Mouse (Mus musculus) neural tube, embryonic 11.5 days (tissue): ENCODE data around the gene B4gat1. TPM values are rescaled to one million over a fixed set of nuclear protein-coding genes. Genes with fewer than 3 reads are reported as not detected.
"Not testable (repeated sequence)": the region's sequence is repeated elsewhere in the genome, so short reads cannot be mapped to it uniquely, and the experiment has no call there.

Experiments used
- ATAC-seq: fragments of 200-750 bp; cut with Nextera tagmentation; 2 replicates; pipeline ENCODE4 v1.8.0; 2017; ENCODE audit warnings: moderate number of reproducible peaks, mild to moderate bottlenecking, moderate TSS enrichment, moderate library complexity; ENCODE audit not compliant: insufficient read depth, low FRiP score, low TSS enrichment
- DNase-seq: peaks from one replicate; pipeline ENCODE4 v3.0.0-alpha.2; 2015; ENCODE audit warnings: low spot score
- H3K27ac ChIP-seq: fragments of 300-500 bp; sonication (generic); 2 replicates; pipeline ENCODE4 v1.5.1; 2014; ENCODE audit warnings: low read depth, mild to moderate bottlenecking, low read length
- H3K27me3 ChIP-seq: fragments of 300-500 bp; sonication (generic); 2 replicates; pipeline ENCODE4 v1.6.1; 2014; ENCODE audit warnings: mild to moderate bottlenecking, low read length, mixed read lengths; ENCODE audit not compliant: control insufficient read depth, insufficient read depth
- H3K36me3 ChIP-seq: fragments of 300-500 bp; sonication (generic); 2 replicates; pipeline ENCODE4 v1.6.1; 2014; ENCODE audit warnings: mild to moderate bottlenecking, low read length, moderate library complexity, mixed read lengths; ENCODE audit not compliant: control insufficient read depth, insufficient read depth
- H3K4me1 ChIP-seq: fragments of 300-500 bp; sonication (generic); 2 replicates; pipeline ENCODE4 v1.6.1; 2014; ENCODE audit warnings: low read length, mixed read lengths; ENCODE audit not compliant: control insufficient read depth, insufficient read depth
- H3K4me2 ChIP-seq: fragments of 300-500 bp; sonication (generic); 2 replicates; pipeline ENCODE4 v1.6.1; 2014; ENCODE audit warnings: low read depth, mild to moderate bottlenecking, moderate library complexity
- H3K4me3 ChIP-seq: fragments of 300-500 bp; sonication (generic); 2 replicates; pipeline ENCODE4 v1.5.1; 2014; ENCODE audit warnings: low read depth, low read length
- H3K9ac ChIP-seq: fragments of 300-500 bp; sonication (generic); 2 replicates; pipeline ENCODE4 v1.6.1; 2014; ENCODE audit warnings: mild to moderate bottlenecking, low read length
- H3K9me3 ChIP-seq: fragments of 300-500 bp; sonication (generic); 2 replicates; pipeline ENCODE4 v1.6.1; 2016; ENCODE audit warnings: low read length; ENCODE audit not compliant: control insufficient read depth
- WGBS: fragments of 180-500 bp; shearing (Covaris S2); extraction: QIAGEN DNeasy Blood & Tissue Kit; methylation state at CpG from one replicate; pipeline ENCODE4 v1.1.7; 2014; 5-methylcytosine and 5-hydroxymethylcytosine counted together
- polyA plus RNA-seq: library from polyadenylated mRNA; unstranded; fragments of >200 nt; fragmentation: Nextera tagmentation; extraction: Ambion mirVana; gene quantifications from 2 replicates; pipeline ENCODE4 v1.2.1, GENCODE M21; 2014

Gene B4gat1
- polyA plus RNA-seq, 1 experiment from 2014 or later: 39.8 TPM

DNA sequence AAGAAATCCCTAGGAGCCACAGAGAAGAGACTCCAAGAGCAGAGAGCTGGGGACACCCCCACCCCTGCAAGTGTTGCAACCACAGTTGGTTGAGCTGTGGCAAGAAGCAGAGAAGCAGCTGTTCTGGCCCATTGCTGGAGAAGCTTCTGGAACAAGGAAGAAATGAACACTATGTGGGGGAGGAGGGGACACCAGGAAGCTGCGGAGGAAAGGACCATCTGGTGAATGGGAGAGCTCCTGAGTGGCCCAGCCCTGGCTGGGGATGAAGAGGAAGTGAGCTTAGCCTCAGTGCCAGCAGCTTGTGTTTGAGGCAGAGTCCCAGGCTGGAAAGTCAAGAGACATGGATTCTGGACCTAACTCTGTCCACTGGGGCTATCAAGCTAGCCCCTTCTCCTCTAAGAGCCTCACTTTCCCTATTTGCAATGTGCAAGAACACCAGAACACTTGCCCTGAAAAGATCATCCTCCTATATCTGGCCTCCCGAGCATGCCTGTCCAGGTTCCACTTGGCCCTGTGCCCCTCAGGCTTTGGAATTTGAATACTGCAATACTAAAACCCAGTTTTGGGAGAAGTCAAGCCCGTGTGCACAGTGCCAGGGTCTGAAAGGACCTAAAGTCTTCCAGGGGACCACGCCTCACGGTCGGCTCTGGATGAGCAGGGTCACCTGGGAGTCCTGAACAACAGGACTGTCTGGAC is 39.0 kb upstream of the B4gat1 start:
- H3K4me2 ChIP-seq: no peak overlapping the region
- WGBS: 77% methylated on average over 6 of the region's 6 CpGs
- ATAC-seq (no peak), DNase-seq (no peak)
- no peaks in the 10 kb centered on the region for H3K9me3 ChIP-seq
- H3K36me3 ChIP-seq: no peaks in the 10 kb centered on the region
- no peak overlapping the region for H3K4me3 ChIP-seq
- no peaks in the 10 kb centered on the region for H3K27me3 ChIP-seq
- H3K27ac ChIP-seq: no peak overlapping the region
- 0 out of 2 replicates have a peak, but pooled peaks cover 5% of the 10 kb centered on the region for H3K4me1 ChIP-seq
- no peak overlapping the region for H3K9ac ChIP-seq

DNA sequence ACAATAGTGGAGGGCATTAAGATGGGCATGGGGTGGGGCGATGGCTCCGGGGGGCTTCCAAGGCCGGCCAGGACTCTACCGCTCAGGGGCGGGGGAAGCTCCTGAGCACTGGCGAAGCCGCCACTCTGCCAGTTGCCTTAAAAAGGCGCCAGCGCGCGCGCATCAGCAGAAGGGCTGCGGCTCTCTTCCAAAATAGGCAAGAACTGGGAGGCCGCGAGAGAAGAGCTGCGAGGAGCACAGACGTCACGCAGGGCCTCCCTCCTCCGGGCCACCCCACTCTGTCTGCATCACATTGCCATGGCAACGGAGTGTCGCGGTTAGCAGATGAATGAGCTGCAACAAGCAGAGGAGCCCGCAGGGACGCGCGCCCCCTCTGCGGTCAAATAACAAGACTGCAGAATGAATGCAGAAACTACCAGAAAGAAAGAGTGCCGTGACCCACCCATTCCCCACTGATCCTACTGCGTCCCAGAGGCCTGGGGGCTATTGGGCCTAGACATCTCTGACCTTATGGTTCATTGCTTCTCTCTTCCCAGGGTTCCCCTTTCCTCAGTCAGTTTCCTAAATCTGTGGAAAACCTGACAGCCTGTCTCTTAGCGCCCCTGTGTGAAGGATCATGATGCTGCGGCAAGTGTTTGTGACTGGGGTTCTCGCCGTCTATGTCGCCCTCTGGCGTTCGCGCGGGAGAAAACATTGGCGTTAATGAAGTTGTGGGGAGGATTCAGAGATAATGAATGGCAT is 36.8 kb upstream of the B4gat1 start:
- Histone ChIP-seq H3K4me1 (0 out of 2 replicates have a peak, but pooled peaks cover 5% of the 10 kb centered on the region), H3K9me3 (no peaks in the 10 kb centered on the region), H3K9ac (peak overlapping the region; percentile 23; the same call in 1 of the 2 replicates), H3K4me3 (peak overlapping the region; percentile 21), H3K4me2 (peak overlapping the region; percentile 43), H3K27ac (peak overlapping the region; percentile 35; the same call in 1 of the 2 replicates), H3K27me3 (no peaks in the 10 kb centered on the region), H3K36me3 (no peaks in the 10 kb centered on the region)
- DNase-seq: peak; percentile 92
- ATAC-seq: peak; percentile 93
- whole genome bisulfite sequencing: under 1% methylated on average over 39 of the region's 39 CpGs

DNA sequence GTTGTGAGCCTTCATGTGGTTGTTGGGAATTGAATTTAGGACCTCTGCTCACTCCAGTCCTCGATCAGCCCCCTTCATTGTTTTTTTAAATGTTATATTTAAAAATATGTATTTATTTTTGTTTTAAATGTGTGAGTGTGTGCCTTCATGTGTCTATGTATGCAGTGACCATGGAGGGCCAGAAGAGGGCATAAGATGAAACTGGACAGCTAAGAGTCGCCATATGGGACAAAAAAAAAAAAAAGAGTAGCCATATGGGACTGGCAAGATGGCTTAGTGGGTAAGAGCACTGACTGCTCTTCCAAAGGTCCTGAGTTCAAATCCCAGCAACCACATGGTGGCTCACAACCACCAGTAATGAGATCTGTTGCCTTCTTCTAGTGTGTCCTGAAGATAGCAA is 35.0 kb upstream of the B4gat1 start:
- H3K4me3 ChIP-seq, DNase-seq, H3K4me1 ChIP-seq, H3K27me3 ChIP-seq, H3K27ac ChIP-seq, H3K4me2 ChIP-seq, H3K36me3 ChIP-seq, ATAC-seq, H3K9me3 ChIP-seq, H3K9ac ChIP-seq: not testable (repeated sequence)
- 63% methylated on average over 2 of the region's 2 CpGs for WGBS

DNA sequence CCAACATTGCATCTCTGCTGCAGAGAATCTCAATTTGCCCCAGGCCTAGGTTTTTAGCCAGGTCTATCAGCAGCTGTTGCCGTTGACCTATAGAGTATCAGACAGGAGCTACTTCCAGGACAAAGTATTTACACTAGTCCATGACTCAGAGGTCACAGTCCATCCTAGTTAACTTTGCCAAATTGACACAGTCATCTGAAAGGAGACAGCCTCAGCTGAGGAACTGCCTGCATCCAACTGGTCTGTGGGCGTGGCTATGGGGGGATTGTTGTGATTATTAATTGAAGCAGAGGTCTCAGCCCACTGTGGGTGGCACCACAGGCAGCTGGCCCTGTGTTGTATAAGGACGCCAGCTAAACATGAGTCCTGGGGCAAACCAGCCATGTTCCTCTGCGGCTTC is 33.7 kb upstream of the B4gat1 start:
- Histone ChIP-seq H3K27ac (no peak overlapping the region), H3K9me3 (no peaks in the 10 kb centered on the region), H3K27me3 (no peaks in the 10 kb centered on the region), H3K36me3 (no peaks in the 10 kb centered on the region), H3K4me2 (no peak overlapping the region), H3K4me1 (0 out of 2 replicates have a peak, but pooled peaks cover 5% of the 10 kb centered on the region), H3K4me3 (no peak overlapping the region), H3K9ac (no peak overlapping the region)
- WGBS: 59% methylated on average over 4 of the region's 4 CpGs
- ATAC-seq: no peak
- no peak for DNase-seq

DNA sequence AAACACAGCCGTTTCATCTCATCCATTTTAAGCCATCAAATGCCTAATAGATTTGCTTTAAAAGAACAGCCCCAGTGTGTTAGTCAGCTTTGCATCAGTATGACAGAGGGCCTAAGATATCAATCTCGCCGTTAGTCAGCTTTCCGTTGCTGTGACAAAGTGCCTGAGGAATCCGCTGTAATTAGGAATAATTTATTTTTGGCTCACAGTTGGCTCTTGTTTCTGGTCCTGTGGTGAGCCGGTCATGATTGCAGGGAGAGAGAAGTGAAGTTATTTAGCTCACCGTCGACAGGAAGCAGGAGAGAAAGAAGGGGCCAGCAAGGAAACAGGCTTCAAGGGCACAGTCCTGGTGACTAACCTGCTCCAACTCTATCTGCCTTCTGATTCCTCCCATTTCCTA is 25.5 kb upstream of the B4gat1 start:
- Histone ChIP-seq H3K4me1 (no peaks in the 10 kb centered on the region), H3K27ac (no peak overlapping the region), H3K4me2 (no peak overlapping the region), H3K36me3 (no peaks in the 10 kb centered on the region), H3K4me3 (no peak overlapping the region), H3K9ac (no peak overlapping the region), H3K27me3 (no peaks in the 10 kb centered on the region), H3K9me3 (no peaks in the 10 kb centered on the region)
- 81% methylated on average over 8 of the region's 8 CpGs for WGBS
- DNase-seq (no peak), ATAC-seq (no peak)

DNA sequence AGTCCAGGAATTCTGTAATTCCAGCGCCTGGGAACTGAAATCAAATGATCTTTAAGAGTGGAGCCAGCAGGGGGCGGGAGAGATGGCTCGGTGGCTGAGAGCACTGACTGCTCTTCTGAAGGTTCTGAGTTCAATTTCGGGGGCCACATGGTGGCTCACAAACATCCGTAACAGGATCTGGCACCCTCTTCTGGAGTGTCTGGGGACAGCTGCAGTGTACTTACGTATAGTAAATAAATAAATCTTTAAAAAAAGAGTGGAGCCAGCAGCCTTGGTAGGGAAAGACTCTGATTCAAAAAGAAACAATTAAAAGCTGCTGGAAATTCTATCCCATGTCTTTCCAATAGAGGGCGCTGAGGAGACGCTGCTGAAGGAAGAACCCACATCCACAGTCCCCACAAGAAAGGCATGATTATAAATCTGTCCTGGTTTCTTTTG is 23.6 kb upstream of the B4gat1 start:
- Histone ChIP-seq H3K4me2 (no peak overlapping the region), H3K9me3 (no peaks in the 10 kb centered on the region), H3K4me1 (no peaks in the 10 kb centered on the region), H3K4me3 (no peak overlapping the region), H3K27me3 (no peaks in the 10 kb centered on the region), H3K36me3 (no peaks in the 10 kb centered on the region), H3K9ac (no peak overlapping the region), H3K27ac (no peak overlapping the region)
- WGBS: 21% methylated on average over 8 of the region's 8 CpGs
- ATAC-seq (no peak), DNase-seq (peak; percentile 37)

DNA sequence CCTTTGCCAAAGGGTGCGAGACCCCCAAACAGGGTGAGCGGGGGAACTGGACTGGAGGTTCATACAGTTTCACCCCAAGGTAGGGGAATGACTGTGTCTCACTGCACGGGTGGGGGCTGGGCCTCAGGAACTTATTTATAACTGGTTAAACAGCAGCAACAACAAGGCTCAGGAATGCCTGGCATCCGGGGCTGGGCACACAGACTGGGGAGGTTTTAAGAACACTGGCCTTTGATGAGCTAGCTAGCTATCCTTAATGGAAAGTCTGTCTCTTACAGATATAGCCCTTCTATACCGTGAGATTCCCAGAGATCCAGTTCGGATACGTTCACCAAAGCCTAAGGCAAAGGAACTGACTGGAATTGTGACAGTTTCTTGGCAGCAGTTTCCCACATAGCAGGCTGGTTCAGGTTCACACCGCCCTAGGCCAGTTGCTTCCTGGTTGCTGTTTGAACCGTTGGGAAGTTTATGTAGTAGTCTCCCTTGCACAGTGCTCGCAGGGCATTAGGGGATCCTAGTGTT is 22.3 kb upstream of the B4gat1 start:
- Histone ChIP-seq H3K9me3 (no peaks in the 10 kb centered on the region), H3K4me1 (no peaks in the 10 kb centered on the region), H3K4me3 (no peak overlapping the region), H3K4me2 (no peak overlapping the region), H3K9ac (no peak overlapping the region), H3K27me3 (no peaks in the 10 kb centered on the region), H3K36me3 (no peaks in the 10 kb centered on the region), H3K27ac (no peak overlapping the region)
- ATAC-seq (no peak), DNase-seq (no peak)
- WGBS: 48% methylated on average over 10 of the region's 10 CpGs

DNA sequence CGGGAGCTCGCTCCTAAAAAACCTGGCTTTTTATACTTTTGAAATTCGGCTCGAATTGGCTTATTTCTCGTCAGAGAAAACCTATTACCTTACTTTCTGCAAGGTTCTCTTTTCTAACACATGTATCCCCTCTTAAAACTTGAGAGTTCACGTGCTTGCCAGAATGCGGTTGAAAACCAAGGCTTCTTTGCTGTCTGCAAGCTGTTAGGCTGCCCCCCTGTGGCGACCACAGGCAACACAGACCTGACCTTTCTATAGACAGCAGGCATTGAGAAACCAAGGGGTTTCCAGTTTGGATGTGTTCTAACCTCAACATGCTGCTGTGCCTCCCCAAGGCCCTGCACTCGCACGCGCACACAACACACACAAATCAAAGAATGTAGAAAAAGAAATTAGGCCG is 21.8 kb upstream of the B4gat1 start:
- 21% methylated on average over 12 of the region's 12 CpGs for WGBS
- Histone ChIP-seq H3K4me3 (no peak overlapping the region), H3K4me2 (no peak overlapping the region), H3K9ac (no peak overlapping the region), H3K9me3 (no peaks in the 10 kb centered on the region), H3K27me3 (no peaks in the 10 kb centered on the region), H3K36me3 (no peaks in the 10 kb centered on the region), H3K4me1 (no peaks in the 10 kb centered on the region), H3K27ac (no peak overlapping the region)
- ATAC-seq: no peak
- peak; percentile 77 for DNase-seq
